Mouse (Mus musculus): ENCODE data around the gene Hbb-bt.
"Not testable (repeated sequence)": the region's sequence is repeated elsewhere in the genome, so short reads cannot be mapped to it uniquely, and the experiment has no call there.

Hbb-bt gene

GRCm38 (mm10) chr7:103808971-103809800, 4.6 kb downstream of the Hbb-bt start:
- DNase-seq (ENCODE audit: low spot score): no peak

GRCm38 (mm10) chr7:103808120-103808519, 5.7 kb downstream of the Hbb-bt start:
- not testable (repeated sequence) for DNase-seq (ENCODE audit: low spot score)

GRCm38 (mm10) chr7:103806856-103807255, 6.9 kb downstream of the Hbb-bt start:
- no peak for DNase-seq (ENCODE audit: low spot score)

- no peak for DNase-seq (ENCODE audit: low spot score)
Observed at GRCm38 (mm10) chr7:103792669-103793388, 21.0 kb downstream of the Hbb-bt start.

- DNase-seq (ENCODE audit: low spot score): no peak
Observed at GRCm38 (mm10) chr7:103791721-103792120, 22.1 kb downstream of the Hbb-bt start, which contains the start of gene Olfr67. Gene Olfr67, minus strand, starts transcription at chr7:103791821.

GRCm38 (mm10) chr7:103779598-103779997, 34.2 kb downstream of the Hbb-bt start, which contains the start of gene Olfr68:
Gene Olfr68, minus strand, starts transcription at chr7:103779698.
- DNase-seq (ENCODE audit: low spot score): no peak

- DNase-seq (ENCODE audit: low spot score): not testable (repeated sequence)
Observed at GRCm38 (mm10) chr7:103777652-103778051, 36.1 kb downstream of the Hbb-bt start.

GRCm38 (mm10) chr7:103771494-103771893, 42.3 kb downstream of the Hbb-bt start, which contains the start of gene Olfr69:
Gene Olfr69, minus strand, starts transcription at chr7:103771594.
- no peak for DNase-seq (ENCODE audit: low spot score)

- DNase-seq (ENCODE audit: low spot score): not testable (repeated sequence)
Observed at GRCm38 (mm10) chr7:103767687-103768086, 46.1 kb downstream of the Hbb-bt start.
